Mouse (Mus musculus): ENCODE measurements around the gene Erbb3.
A peak's percentile ranks its signal among the peaks of the same experiment; 100 is the strongest.
"Not testable (repeated sequence)": the region's sequence is repeated elsewhere in the genome, so short reads cannot be mapped to it uniquely, and the experiment has no call there.

The Erbb3 gene

DNA sequence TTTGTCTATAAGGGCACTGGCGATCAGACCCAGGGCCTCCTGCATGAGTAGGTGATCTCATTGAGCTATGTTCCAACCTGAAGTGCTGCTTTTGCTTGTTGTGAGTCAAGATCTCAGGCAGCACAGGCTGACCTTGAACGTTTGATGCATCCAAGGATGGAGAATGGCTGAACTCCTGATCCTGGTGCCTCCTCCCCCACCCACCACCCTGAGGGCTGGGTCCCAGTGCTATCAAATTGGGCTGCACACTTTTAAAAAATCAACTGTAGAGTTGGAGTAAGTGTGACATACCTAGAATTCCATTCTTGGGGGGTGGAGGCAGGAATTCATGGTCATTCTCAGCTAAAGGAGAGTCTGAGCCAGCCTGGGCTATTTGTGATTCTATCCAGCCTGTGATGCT is 17.0 kb upstream of the Erbb3 start:
- no peak for DNase-seq

DNA sequence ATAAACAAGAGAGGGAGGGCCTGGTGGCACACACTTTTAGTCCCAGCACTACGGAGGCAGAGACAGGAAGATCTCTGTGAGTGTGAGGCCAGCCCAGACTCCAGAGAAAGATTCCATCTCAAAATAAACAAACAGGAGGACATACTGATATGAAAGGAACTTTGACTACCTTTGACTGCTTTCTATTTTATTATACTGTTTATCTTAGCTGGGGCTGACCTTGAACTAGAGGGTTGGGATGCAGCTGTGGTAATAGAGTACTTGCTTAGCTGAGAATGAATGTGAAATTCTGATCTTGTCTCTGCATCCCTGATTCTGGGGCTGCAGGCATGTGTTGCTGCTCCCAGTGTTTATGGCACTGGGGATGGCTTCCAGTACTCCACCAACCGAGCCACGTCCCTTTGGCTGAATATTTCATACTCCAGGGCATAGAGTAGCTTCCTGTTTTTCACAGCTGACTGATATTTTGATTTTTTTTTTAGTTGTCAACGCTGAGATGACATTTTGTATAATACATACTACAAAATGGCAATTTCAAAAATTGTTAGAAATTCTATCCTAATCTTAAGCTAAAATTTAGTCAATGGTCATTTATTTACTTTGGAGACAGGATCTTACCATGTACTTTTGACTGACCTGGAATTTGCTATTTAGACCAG is 13.1 kb upstream of the Erbb3 start:
- no peak for DNase-seq

DNA sequence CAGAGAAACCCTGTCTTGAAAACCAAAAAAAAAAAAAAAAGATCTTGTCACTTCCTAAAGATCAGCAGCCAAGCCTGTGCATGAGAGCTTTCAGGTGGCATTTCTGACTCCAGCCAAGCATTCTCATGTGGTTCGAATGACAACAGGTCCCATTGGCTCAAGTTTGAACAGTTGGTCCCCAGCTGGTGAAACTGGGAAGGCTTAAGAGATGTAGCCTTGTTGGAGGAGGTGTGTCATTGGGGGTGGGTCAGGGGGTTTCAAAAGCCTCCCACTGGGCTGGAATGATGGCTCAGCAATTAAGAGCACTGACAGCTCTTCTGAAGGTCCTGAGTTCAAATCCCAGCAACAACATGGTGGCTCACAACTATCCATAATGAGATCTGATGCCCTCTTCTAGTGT is 12.0 kb upstream of the Erbb3 start:
- no peak for DNase-seq

DNA sequence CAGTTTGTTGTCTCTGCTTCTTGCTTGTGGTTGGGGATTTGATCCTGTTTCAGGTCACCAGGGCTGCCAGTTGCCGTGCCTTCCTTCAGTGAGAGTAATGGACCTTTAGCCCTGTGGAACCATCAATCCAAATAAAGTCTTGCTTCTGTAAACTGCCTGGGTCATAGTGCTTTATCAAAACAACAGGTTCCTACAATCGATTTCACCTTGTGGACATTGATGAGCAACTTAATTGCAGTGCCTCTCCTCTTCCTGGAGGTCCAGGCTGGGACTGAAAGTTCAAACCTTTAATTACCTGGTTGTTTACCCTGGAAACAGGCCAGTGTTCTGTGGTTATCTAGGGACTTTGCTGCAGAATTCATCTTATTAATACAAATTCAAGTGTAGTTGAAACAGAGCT is 9.0 kb upstream of the Erbb3 start:
- DNase-seq: no peak

DNA sequence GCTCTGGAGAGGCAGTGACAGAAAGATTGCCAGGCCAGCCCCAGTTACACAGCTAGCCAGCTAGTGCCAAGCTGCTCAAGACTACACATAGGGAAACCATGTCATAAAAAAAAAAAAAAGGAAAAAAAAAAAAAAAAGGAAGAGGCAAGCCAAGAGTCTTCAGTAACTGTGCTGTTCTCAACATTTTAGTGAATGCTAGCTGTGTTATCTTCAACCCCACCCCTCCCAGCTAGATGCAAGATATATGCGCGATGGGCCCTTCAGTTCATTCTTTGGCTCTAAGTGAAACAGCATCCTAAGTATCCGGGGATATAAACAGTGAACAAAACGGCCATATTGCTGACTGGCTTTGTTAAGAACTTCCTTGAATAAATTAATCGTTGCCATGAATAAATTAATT is 3.3 kb upstream of the Erbb3 start:
- DNase-seq: no peak

DNA sequence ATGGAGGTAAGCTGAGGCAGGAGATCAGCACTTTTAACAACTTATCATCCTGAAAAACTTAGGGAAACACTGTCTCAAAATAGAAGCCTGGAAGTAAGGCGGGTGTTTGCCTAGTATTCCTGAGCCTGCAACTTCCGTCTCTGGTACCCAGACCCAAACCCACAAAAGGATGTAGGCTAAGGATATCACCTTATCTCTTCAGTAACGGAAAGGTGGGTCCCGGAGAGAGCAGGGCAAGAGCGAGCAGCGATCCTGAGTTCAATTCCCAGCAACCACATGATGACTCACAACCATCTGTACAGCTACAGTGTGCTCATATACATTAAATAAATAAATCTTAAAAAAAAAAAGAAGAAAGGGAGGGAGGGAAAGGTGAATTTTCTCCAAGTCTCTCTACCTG is 2.0 kb upstream of the Erbb3 start:
- DNase-seq: no peak

DNA sequence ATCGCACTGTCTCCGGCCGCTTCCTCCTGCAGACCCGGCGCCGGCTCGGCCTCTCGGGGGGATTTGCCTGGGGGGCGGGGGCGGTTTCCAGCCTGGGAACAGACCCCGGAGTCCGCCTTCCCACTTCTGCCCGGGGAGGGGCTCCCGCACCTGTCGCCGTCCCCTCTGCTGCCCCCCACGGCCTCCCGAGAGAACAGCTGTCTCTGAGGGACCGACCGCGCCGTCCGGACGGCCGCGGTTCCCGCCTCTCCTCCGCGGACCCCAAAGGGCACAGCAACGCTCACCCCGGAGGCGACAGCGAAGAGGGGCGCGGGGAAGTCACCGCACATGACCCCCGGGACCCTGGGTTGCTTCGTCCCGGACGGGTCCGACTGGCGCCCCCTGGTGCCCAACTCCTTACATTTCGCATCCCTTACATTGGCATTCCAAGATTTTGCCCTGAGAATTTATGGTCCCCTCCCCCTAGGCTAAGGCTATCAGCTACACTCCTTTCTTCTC is 790 bp upstream of the Erbb3 start:
- peak; percentile 66 to 72 for DNase-seq

DNA sequence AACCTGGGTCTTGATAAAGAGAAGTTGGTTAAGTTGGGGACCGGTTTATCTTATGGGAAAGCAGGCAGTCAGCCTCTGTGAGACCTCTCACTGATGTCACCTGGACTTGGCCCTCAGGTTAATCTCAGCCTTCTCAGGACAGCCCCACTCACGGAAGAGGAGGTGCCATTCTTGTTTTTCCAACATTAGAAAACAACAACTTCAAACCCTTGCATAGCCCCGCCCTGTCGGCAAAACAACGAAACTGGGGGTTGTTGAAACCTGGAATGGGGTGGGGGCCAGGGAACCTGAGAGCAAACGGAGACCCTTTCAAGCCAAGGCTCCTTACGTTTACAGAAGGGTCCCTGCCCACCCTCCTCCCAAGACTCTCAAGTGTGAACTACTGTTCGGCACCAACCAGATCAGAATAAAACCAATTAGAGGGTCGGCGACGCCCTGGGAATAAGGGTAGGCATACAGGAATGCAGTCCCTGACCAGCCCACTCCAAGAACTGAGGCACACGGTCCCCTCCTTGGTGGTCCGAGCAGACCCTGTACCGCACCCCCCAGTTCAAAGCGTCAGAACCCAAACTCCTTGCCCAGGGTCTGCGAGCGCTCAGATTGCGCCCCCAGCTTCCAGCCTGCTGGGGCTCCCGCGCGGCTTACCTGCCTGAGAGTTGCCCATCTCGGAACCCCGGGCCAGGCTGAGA is 533 bp downstream of the Erbb3 start:
- no peak for DNase-seq

DNA sequence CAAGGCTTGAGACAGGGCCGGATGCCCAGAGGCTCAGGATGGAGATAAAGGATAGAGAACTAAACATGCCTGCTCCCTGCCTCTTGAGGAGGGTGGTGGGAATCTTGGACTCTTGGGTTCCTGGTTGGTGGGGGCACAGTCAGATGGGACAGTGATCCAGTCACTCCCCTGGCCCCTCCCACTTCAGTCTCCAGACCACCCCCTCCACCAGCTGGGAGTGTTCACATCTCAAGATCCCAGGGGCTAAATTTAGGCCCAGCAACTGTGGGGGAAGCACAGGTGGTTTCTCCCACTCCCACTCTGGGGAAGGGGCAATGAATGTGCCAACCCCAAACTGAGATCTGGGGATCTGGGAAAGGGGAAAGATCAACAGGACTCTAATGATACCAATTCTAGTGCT is 1.3 kb downstream of the Erbb3 start:
- no peak for DNase-seq

DNA sequence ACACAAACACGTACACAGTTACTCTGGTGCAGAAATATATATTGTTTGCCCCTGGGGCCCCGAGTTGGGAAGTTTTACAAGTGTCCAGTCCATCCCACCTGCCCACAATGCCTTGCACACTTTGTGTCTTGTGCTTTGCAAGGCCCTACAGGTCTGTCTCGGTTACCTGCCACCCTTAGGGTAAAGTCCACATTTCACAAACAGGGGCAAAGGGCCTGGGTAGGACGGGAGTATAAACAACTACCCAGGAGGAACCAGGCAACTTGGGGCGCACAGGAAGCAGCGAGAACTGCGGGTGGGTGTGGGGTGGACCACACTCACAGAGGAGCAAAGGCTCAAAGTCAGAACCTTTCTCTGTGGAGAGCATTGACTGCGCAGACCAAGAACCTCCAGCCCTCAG is 1.8 kb downstream of the Erbb3 start:
- DNase-seq: no peak

DNA sequence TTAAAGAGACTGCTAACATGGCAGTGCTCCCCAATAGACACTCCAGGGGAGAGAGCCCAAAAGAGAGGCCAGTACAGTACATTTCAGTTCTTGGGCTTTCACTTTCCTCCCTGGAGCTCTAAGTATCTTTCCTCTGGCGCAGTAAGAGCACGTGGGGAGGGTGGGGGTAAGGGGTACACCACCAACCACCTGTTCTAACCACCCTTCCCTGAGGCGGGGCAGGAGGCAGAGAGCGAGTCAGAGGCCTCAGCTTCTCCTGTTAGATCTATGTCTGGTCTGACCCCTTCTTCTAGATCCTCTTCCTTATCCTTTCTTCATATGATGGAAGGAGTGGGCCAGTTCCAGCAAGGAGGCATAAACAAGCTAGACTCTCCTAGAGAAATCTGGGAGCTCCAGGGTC is 2.3 kb downstream of the Erbb3 start:
- no peak for DNase-seq

DNA sequence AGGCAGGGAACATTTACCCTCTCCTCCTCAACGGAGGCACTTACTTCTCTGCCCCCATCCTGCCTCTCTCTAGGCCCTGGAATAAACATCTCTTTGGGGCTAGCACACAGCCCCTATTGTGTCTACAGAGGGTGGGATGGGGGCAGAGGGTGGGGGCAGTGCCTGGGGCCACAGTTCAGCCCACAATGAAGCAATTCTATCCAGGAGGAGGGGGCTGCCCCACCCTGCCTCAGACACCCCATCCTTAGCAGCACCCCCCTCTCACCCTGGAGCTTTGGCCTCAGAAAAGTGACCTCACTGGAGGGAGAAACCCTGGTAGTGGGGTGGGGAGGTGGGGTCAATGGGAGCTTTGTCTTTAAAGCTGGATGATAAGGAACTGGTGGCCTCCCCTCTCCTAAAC is 2.9 kb downstream of the Erbb3 start:
- no peak for DNase-seq

DNA sequence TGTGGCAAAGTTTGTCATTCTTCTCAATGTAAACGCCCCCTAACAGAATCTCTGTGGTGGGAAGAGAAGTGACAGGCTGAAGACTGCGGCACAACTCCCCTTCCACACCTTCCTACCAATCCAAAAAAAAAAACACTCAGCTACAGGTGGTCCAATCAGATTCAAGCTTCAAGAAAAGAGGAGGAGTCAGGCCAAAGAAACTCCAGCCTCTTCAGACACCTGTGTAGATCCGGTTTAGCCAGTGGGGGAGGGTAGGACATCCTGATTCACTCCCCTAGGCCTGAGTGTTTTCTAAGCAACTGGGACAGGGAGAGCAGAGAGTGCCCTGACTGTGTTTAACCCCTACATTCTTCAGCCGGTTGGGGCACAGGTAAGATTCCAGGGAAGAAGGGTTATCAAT is 5.1 kb downstream of the Erbb3 start:
- peak; percentile 68 to 71 for DNase-seq

DNA sequence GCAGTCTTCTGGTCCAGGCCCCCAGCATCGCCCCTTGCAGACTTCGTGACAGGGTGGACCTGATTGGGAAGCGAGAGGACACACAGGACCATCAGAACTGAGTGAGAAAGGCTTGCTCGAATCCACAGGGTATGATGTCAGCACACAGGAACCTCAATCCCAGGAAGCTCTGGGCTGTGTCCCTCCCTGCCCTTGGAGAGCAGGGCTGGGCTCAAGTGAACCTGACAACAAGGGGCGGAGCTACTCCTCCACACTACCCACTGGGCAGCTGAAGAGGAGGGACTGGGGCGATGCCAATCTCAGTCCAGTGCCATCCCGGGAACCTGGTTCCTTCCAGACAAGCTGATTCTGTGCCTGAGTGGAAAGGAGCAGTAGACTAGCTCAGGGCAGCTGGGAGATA is 5.8 kb downstream of the Erbb3 start:
- DNase-seq: peak; percentile 75 to 87

DNA sequence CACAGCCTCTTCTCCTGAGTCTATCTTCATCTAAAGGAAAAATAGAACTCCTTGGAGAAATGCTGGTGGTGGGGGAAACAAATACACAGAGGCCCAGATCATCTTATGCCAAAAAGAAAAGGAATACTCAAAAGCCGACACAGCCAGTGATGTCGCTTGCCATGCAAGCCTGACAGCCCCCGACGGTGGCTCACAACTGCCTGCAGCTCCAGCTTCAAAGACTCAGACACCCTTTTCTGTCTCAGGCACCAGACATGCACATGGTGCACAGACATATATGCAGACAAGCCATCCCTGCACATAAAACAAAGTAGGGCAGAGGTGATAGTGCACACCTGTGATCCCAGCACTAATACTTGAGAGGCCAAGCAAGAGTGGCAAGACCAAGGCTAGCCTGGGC is 9.7 kb downstream of the Erbb3 start:
- no peak for DNase-seq

DNA sequence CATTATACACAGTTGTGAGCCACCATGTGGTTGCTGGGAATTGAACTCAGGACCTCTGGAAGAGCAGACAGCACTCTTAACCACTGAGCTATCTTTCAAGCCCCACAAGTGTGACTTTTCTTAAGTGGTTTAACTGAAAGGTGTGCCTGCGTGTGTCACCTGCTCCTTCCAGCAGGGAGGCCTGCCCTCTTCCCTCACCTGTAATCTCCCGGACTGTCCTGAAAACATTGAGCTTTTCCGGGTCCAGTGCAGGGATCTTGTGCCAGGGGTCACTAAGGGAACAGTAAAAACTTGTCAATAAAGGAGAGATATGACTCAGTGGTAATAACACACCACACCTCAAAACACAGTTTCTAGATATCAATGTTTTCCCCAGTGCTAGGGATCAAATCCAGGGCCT is 10.2 kb downstream of the Erbb3 start:
- no peak for DNase-seq

DNA sequence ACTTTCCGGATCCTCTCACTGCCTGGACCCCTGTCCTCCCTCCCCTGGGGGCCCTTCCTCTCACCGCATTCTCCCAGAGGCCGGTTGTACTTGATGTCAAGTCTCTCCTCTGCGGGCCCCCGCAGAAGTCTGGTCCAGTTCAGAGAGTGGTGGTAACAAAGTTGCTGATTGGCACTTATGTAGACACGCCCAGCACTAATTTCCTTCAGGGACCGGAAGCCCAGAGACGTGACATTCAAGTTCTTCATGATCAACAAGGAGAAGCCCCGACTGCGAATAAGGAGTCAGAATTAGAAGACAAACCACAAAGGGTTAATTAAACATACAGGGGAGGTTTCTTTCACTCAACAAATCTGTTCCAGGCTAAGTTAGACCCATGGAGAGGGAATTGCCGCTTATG is 11.1 kb downstream of the Erbb3 start:
- no peak for DNase-seq

DNA sequence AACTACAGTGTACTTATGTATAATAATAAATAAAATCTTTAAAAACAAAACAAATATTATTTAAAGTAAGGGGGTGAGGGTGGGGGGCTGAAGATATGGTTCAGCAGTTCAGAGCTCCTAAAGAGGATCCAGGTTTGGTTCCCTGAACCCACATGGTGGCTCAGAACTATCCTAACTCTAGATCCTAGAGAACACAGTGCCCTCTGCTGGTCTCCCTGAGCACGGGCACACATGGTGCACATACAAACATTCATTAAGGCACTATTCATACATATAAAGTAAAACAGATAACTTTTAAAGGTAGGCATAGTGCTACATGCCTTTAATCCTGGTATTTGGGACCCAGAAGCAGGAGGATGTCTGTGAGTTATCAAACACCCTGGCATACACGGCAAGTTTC is 14.4 kb downstream of the Erbb3 start:
- DNase-seq: no peak

DNA sequence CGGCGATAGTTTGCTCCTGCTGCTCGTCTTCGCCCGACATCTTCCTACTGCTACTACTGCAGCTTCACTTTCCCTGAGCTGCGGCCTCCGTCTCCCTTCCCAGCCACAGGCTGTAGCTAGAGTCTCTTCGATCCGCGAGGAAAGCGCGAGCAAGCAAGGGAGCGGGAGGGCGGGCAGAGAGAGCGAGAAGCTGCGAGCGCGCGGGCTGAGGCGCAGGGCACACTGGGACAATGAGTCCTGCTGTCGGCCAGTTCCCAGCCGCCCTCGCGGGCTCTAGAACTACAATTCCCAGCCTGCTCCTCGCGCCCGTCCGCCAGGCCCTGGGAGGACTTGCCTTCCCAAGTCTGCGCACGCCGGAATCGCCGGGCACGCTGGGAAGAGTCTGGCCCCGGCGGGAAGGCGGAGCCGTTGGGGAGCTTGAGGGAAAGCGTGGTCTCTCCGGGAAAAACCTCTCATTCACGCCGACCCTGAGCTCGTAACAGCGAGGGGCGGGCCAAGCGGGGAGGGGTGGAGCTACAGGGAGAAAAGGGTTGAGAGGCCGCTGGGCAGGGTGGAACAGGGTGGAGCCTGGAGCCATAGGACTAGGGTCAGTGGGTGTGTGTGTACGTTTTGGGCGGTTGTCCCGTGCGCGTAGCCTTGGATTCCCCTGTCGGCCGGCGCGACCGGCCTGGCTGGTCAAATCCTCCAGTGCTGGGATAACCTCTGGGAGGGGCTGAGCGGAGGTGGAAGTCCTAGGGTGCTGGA is 23.5 kb downstream of the Erbb3 start, which contains the start of gene Pa2g4:
Gene Pa2g4 (minus strand): TSS at position 200 of the 744 bp plus-strand sequence.
- DNase-seq: peak; percentile 99 to 100

DNA sequence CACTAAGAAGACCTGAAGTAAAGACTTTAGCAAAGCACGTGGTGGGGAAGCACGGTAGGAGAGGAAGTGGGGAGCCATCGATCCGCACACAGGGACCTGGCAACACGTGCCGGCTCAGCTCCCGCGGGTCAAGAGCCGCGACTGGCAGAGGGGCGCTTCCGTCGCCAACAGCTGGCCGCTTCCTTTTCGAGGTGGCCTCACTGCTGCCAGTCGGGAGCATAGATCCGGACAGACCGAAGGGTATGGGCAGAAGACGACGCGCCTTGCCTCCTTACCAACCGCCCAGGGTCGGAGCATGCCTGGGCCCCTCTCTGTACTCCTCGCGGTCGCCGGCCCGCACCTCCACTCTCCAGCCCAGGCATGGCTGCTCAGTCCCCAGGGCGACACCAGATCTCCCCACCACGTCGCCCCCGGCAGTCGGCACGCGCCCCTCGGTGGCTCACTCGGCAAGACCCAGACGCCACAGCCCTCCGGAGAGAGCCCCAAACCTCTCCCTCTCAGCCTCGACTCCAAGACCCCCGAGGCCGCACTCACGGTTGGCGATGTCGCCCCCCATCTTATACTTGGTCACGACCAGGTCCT is 24.2 kb downstream of the Erbb3 start:
- DNase-seq: peak; percentile 58 to 59

DNA sequence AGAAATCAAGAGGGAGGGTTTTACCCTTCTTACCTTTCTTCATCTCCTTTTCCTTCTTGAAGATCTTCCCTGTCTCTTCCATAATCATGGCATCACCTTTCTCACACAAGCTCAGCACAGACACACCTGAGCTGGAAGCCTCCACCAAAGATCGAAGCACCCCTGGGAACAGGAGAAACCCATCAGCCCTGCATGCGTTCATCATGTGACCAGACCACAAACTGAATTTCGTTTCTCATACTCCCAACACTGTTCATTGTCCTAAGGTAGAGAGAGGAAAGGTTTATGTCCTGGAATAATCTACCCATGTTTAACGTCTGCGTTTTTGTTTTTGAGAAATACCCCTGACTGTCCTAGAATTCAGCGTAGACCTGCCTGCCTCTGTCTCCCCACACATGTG is 25.9 kb downstream of the Erbb3 start:
- no peak for DNase-seq

DNA sequence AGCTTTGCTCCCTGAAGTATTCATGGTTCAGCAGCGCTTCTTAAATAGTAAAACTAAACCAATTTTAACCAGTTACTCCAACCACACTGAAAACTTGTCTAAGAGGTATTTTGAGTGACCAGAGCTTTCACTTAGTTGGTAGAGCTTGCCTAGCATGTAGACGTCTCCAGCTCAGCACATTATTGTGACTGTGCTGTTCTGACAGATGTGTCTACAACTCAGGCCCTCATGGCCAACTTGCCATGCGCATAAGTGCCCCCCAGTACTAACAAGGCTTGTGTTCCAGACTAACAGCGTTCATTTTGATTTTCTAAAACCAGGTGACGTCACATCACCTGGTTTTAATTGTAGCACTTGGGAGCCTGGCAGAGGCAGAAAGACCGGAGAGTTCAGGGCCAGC is 32.5 kb downstream of the Erbb3 start:
- no peak for DNase-seq

DNA sequence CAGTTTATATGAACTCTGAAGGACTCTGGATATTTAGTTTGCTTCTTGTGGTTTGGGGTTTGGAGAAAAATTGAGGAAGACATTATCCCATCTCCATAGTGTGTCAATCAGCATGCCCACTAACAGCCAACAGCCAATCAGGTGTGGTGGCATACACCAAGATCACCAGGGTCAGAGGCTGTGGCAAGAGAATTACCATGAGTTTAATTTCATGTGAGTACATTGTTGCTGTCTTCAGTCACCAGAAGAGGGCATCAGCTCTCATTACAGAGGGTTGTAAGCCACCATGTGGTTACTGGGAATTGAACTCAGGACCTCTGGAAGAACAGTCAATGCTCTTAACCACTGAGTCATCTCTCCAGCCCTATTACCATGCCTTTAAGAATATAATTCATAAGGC is 33.2 kb downstream of the Erbb3 start:
- no peak for DNase-seq

DNA sequence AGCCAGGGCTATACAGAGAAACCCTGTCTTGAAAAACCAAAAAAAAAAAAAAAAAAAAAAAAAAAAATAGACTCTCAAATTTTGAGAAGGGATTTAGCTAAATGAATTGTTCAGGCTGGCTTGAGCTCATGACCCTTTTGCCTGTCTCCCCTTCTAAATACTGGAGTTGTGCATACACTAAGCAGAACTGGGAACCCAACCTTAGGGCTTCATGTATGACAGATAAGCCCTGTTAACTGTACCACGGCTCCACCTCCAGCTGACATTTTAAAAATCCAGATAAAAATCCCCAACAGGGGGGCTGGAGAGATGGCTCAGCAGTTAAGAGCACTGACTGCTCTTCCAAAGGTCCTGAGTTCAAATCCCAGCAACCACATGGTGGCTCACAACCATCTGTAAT is 33.9 kb downstream of the Erbb3 start:
- not testable (repeated sequence) for DNase-seq
